Mouse (Mus musculus) intestine, embryonic 16.5 days (tissue): ENCODE results near the gene Anks1. TPM values are rescaled to one million over a fixed set of nuclear protein-coding genes. Genes with fewer than 3 reads are reported as not detected.

Experiments
- ATAC-seq: fragments of 200-750 bp; cut with Nextera tagmentation; 2 replicates; pipeline ENCODE4 v1.8.0; 2017; ENCODE audit warnings: moderate TSS enrichment, moderate library complexity
- H3K27ac ChIP-seq: fragments of 300-500 bp; sonication (generic); 2 replicates; pipeline ENCODE4 v1.5.1; 2014; ENCODE audit warnings: mild to moderate bottlenecking, low read length
- H3K27me3 ChIP-seq: fragments of 300-500 bp; sonication (generic); replicated peaks from 2 replicates; pipeline ENCODE4 v1.6.1; 2014; ENCODE audit warnings: low read length, control low read depth, mixed read lengths; ENCODE audit not compliant: control insufficient read depth, insufficient read depth
- H3K36me3 ChIP-seq: fragments of 300-500 bp; sonication (generic); 2 replicates; pipeline ENCODE4 v1.6.1; 2014; ENCODE audit warnings: low read length, control low read depth; ENCODE audit not compliant: control insufficient read depth, insufficient read depth
- H3K4me1 ChIP-seq: fragments of 300-500 bp; sonication (generic); 2 replicates; pipeline ENCODE4 v1.6.1; 2014; ENCODE audit warnings: low read length, control low read depth, mixed read lengths; ENCODE audit not compliant: control insufficient read depth, insufficient read depth
- H3K4me2 ChIP-seq: fragments of 300-500 bp; sonication (generic); 2 replicates; pipeline ENCODE4 v1.6.1; 2014; ENCODE audit warnings: low read depth, low read length, control low read depth
- H3K4me3 ChIP-seq: fragments of 300-500 bp; sonication (generic); 2 replicates; pipeline ENCODE4 v1.5.1; 2014; ENCODE audit warnings: mild to moderate bottlenecking, low read length
- H3K9ac ChIP-seq: fragments of 300-500 bp; sonication (generic); 2 replicates; pipeline ENCODE4 v1.6.1; 2014; ENCODE audit warnings: low read depth, low read length
- H3K9me3 ChIP-seq: fragments of 300-500 bp; sonication (generic); 2 replicates; pipeline ENCODE4 v1.6.1; 2016; ENCODE audit warnings: low read length, control low read depth; ENCODE audit not compliant: control insufficient read depth
- WGBS: fragments of 180-500 bp; shearing (Covaris S2); extraction: QIAGEN DNeasy Blood & Tissue Kit; methylation state at CpG from one replicate; pipeline ENCODE4 v1.1.7; 2014; 5-methylcytosine and 5-hydroxymethylcytosine counted together
- polyA plus RNA-seq: library from polyadenylated mRNA; unstranded; fragments of >200 nt; fragmentation: Nextera tagmentation; extraction: Ambion mirVana; gene quantifications from 2 replicates; pipeline ENCODE4 v1.2.1, GENCODE M21; 2015

Anks1 gene
- polyA plus RNA-seq, 1 experiment from 2014 or later = 10.0 TPM

DNA sequence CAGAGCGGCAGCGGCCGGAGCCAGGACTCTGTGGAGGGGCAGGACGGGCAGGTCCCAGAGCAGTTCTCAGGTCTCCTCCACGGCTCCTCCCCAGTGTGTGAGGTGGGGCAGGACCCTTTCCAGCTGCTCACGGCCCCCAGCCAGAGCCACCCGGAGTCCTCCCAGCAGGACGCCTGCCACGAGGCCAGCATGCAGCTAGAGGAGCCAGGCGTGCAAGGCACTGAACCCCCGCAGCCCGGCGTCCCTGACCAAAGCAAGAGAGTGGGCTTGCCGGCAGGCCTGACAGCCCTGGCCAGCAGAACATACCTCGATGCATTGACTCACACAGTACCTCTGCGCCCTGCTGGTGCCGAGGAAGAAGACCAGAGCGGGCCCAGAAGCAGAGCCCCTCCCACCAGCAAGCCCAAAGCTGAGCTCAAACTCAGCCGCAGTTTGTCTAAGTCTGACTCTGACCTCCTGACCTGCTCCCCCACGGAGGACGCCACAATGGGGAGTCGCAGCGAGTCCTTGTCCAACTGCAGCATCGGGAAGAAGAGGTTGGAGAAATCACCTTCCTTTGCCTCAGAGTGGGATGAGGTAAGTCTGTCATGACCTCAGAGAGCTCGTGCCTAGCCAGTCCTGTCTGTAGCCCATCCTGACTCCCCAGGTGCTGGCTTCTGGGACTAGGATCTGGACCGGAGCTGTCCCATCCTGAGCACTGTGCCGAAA is 98.9 kb downstream of the Anks1 start:
- H3K4me1 ChIP-seq = peaks cover 47% of the 10 kb centered on the region
- peak overlapping the region; percentile 39 for H3K4me3 ChIP-seq
- no peaks in the 10 kb centered on the region for H3K9me3 ChIP-seq
- peak overlapping the region; percentile 89 for H3K27ac ChIP-seq
- peak; percentile 34 for ATAC-seq
- peak overlapping the region; percentile 56 for H3K4me2 ChIP-seq
- H3K36me3 ChIP-seq = no peaks in the 10 kb centered on the region
- WGBS = 25% methylated on average over 27 of the region's 27 CpGs
- no peaks in the 10 kb centered on the region for H3K27me3 ChIP-seq
- peak overlapping the region; percentile 67 for H3K9ac ChIP-seq

DNA sequence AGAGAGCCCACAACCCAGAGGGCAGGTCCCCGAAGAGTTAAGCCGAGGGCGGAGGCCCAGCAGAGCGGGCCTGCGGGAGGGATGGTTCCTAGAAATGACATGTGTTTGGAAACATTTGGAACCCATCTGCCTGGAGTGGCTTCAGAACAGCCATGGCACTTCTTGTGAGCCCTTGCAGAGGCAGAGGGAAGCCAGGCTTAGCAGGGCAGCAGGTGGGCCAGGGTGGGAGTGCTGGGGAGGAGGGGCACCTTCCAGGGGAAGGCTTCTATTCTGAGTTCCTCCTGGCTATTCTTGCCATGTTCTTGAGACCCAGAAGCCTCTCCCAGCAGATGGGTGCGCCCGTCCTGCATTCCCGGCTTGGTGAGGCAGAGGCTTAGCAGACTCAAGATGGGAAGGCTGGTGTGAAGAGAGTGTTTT is 99.5 kb downstream of the Anks1 start:
- 43% methylated on average over 8 of the region's 8 CpGs for WGBS
- ATAC-seq = no peak
- H3K27me3 ChIP-seq = no peaks in the 10 kb centered on the region
- H3K4me2 ChIP-seq = peak overlapping the region; percentile 56
- peak overlapping the region; percentile 67 for H3K9ac ChIP-seq
- H3K36me3 ChIP-seq = no peaks in the 10 kb centered on the region
- peaks cover 53% of the 10 kb centered on the region for H3K4me1 ChIP-seq
- H3K4me3 ChIP-seq = peak overlapping the region; percentile 39
- peak overlapping the region; percentile 89 for H3K27ac ChIP-seq
- H3K9me3 ChIP-seq = no peaks in the 10 kb centered on the region

DNA sequence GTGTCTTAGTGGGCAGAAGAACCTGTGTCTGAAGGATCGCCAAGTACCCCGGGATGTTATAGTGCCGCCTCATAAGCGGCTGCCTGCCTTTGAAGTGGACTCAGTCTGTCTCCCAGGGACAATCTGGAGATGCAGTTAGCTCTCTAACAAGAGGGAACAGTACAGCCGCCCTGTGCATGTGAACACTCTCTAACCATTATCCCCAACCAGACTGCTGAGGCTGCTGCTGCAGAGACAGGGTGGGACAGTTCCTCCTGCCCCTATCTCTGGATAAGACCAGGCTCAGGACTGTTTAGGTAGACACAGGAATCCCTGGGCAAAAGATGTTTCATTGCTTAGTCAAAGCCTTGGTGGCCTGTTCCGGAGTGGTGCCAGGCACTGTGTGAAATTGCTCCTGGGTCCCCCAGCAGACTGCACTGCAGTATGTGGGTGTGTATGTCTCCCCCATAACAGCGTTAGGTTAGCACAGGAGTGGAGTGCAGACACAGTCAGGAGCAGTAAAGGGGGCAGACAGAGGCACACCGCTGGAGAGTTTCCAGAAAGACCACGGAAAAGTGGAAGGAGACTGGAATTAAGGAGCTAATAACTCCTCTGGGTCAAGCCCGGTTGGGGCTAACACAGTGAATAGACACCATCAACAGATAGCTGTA is 100.1 kb downstream of the Anks1 start:
- Histone ChIP-seq H3K36me3 (no peaks in the 10 kb centered on the region), H3K4me1 (peaks cover 57% of the 10 kb centered on the region), H3K9ac (peak overlapping the region; percentile 67), H3K27me3 (no peaks in the 10 kb centered on the region), H3K9me3 (no peaks in the 10 kb centered on the region), H3K27ac (peak overlapping the region; percentile 9; the same call in 1 of the 2 replicates), H3K4me2 (peak overlapping the region; percentile 56), H3K4me3 (peak overlapping the region; percentile 39)
- ATAC-seq = no peak
- 65% methylated on average over 10 of the region's 10 CpGs for WGBS

DNA sequence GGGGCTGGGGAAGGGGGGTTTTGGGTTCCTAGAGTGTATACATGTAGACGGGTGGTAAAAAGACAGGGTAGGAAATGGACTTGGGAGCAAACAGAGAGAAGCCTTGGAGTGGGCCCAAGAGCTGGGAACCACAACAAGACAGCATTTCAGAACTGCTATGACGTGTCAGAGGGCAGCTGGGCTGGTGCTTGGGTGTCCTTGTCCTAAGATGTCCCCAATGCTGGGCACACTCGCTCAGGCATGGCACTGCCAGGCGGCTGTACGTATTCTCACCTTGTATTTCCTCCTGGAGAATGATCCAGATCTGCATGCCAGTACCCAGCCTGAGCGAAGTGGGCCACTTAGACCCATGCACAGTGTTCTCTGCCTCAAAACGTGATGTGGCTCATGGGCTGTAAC is 100.6 kb downstream of the Anks1 start:
- Histone ChIP-seq H3K4me3 (peak overlapping the region; percentile 39), H3K27me3 (no peaks in the 10 kb centered on the region), H3K4me1 (peaks cover 58% of the 10 kb centered on the region), H3K4me2 (peak overlapping the region; percentile 56), H3K9ac (peak overlapping the region; percentile 67; the same call in 1 of the 2 replicates), H3K36me3 (no peaks in the 10 kb centered on the region), H3K27ac (no peak overlapping the region), H3K9me3 (no peaks in the 10 kb centered on the region)
- ATAC-seq = no peak
- WGBS = 87% methylated on average over 7 of the region's 7 CpGs

DNA sequence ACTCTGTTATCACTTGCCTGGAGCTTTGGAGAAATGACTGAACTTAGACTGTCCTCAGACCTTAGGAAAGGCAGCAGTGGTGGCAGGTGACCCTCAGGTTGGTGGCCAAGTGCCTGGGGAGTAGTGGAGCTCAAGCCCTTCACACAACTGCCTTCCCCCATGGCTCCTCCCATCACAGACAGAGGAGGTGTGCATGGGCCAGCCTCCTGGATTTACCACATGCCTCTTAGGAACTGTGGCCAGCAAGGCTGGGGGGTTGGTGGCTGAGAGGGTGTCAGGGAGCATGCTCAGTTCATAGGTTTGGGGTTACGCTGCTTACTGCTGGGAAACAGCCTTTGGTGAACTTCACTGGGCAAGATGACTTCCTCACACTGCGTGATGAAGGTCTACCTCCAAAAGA is 101.8 kb downstream of the Anks1 start:
- Histone ChIP-seq H3K9ac (no peak overlapping the region), H3K4me2 (no peak overlapping the region), H3K27me3 (no peaks in the 10 kb centered on the region), H3K9me3 (no peaks in the 10 kb centered on the region), H3K27ac (no peak overlapping the region), H3K36me3 (no peaks in the 10 kb centered on the region), H3K4me3 (no peak overlapping the region), H3K4me1 (peaks cover 62% of the 10 kb centered on the region)
- 98% methylated on average over 2 of the region's 2 CpGs for WGBS
- no peak for ATAC-seq

DNA sequence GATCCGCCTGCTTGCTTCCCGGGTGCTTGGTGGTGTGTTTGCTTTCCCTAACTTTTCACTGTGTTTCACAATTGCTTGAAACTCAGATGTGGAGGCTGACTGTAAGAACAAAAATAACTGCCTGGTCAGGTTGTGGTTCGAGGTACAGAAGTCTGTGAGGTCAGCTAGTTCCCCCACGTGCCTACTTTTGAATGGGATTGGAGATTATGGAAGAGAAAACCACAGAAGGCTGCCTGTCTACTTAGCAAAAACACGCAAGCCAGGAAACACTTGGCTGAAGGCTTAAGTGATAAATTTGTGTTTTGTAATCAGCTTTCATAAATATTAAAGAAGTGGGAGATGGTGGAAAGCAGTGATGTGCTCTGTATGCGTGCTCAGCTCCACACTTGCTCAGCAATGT is 103.7 kb downstream of the Anks1 start:
- H3K9ac ChIP-seq = peak overlapping the region; percentile 41; the same call in 1 of the 2 replicates

DNA sequence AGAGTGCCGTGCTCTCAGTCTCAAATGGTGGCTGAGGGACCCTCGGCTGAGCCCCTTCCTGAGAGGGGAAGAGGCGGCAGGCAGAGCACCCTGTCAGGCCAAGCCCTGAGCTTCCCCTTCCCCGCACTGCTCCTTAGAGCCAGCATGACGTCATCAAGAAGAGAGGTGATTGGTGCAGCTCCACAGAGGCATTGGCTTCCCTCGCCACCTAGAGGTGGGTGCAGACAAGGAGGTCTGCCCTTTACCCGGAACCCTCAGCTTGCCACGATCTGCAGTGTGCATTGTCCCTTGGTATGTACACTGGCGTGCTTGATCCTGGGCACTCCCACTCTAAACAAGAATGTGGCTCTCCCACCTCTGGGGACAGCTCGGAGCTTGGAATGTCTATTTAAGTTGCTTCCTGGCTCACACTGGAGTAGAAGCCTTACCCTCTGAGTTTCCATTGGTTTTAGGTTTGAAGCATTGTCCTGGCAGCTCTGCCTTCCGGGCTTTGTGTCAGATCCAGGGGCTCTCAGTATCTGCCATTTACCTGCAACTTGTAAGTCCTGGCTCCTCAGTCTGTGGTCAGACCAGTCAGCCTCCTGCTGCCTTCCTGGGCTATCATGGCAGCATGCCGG is 104.3 kb downstream of the Anks1 start:
- no peak overlapping the region; the same call in 1 of the 2 replicates for H3K4me3 ChIP-seq
- peak overlapping the region; percentile 37 for H3K4me2 ChIP-seq
- H3K27ac ChIP-seq = peak overlapping the region; percentile 71
- H3K9me3 ChIP-seq = no peaks in the 10 kb centered on the region
- 14% methylated on average over 12 of the region's 12 CpGs for WGBS
- no peaks in the 10 kb centered on the region for H3K27me3 ChIP-seq
- no peaks in the 10 kb centered on the region for H3K36me3 ChIP-seq
- ATAC-seq = peak; percentile 86
- peak overlapping the region; percentile 41 for H3K9ac ChIP-seq
- H3K4me1 ChIP-seq = peaks cover 50% of the 10 kb centered on the region

More for the DNA sequence above, 103.7 kb downstream of the Anks1 start:
- Histone ChIP-seq H3K4me3 (no peak overlapping the region; the same call in 1 of the 2 replicates), H3K27me3 (no peaks in the 10 kb centered on the region), H3K9me3 (no peaks in the 10 kb centered on the region), H3K4me2 (peak overlapping the region; percentile 37), H3K36me3 (no peaks in the 10 kb centered on the region), H3K4me1 (peaks cover 55% of the 10 kb centered on the region), H3K27ac (peak overlapping the region; percentile 60)
- ATAC-seq = no peak
- 62% methylated on average over 6 of the region's 6 CpGs for WGBS

DNA sequence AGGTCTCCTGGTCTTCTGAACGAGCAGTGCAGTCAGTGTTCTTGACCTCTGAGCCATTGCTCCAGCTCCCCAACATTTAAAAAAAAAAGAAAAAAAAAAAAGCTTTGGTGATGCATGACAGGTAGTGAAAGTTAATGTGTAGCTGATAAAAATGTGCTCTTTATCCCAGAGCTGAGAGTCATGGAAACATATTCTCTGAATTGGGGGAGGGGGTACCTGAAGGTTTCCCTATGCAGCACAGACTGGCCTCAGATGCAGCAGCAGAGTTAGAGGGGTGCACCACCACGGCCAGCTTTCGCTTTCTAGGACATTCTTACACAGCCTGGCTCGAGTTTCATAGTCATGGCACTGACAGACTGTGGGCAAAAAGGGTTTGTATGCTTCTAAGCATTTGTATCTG is 105.3 kb downstream of the Anks1 start:
- WGBS = 60% methylated on average over 4 of the region's 4 CpGs
- Histone ChIP-seq H3K9ac (no peak overlapping the region), H3K9me3 (no peaks in the 10 kb centered on the region), H3K36me3 (no peaks in the 10 kb centered on the region), H3K4me1 (peaks cover 55% of the 10 kb centered on the region), H3K4me2 (no peak overlapping the region), H3K4me3 (no peak overlapping the region), H3K27ac (peak overlapping the region; percentile 70), H3K27me3 (no peaks in the 10 kb centered on the region)
- no peak for ATAC-seq

DNA sequence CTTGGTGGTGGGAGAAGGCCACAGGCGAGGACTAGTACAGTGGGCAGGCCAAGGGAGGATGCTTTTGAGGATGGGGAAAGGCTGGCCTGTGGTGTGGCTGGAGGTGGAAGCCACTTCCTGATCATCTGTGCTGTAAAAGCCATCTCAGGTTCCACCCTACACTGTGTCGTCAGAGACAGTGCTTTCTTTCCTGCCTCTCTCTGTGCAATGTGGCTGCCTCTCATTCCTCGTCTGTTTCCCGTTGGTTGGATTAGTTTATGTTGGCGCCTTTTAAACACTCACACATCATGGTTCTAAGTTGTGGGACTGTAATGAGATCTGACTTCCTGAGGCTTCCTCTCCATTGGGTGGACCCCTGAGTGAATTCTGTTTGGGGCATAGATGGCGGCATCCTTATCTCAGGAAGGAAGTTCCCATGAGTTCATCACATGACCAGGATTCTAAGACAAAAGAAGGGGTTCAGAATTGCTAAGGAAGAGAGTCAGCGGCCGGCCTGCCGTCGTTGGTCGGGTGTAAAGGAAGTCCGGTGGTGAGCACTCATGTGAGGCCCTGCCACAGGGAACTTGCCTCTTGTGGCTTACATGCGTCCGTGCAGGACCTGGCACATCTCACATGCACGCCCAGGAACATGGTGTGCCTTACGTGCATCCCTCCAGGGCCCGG is 106.1 kb downstream of the Anks1 start:
- no peaks in the 10 kb centered on the region for H3K36me3 ChIP-seq
- no peak overlapping the region for H3K4me2 ChIP-seq
- peak; percentile 8; the same call in 1 of the 2 replicates for ATAC-seq
- H3K9ac ChIP-seq = peak overlapping the region; percentile 15; the same call in 1 of the 2 replicates
- H3K27ac ChIP-seq = peak overlapping the region; percentile 70
- H3K27me3 ChIP-seq = no peaks in the 10 kb centered on the region
- WGBS = 65% methylated on average over 17 of the region's 17 CpGs
- peaks cover 60% of the 10 kb centered on the region for H3K4me1 ChIP-seq
- no peak overlapping the region for H3K4me3 ChIP-seq
- H3K9me3 ChIP-seq = no peaks in the 10 kb centered on the region
